10 mouse cellular contexts compared by ENCODE assay signal in genomic region chr7:143009996-143010395, GRCm38 (mm10). TPM values are rescaled to one million over a fixed set of nuclear protein-coding genes. Genes with fewer than 3 reads are reported as not detected.
DNase-seq lines count a peak whose midpoint lies in the region; ATAC-seq and TF ChIP-seq lines count a peak whose summit lies in the region.
"Had no signal": no experiment of that assay in that cellular context is flagged by ENCODE, and none has a peak within 500 bp of the region (broad histone marks: within the 10 kb centered on the region; RNA-seq: fewer than 3 reads in every experiment).

No protein-coding gene starts in this region.

- no peak for TF ChIP-seq CTCF in layer of hippocampus, adult 2 months (conservative IDR thresholded peaks at IDR 0.05)

- peak overlapping the region; percentile 63; the same call in 1 of the 2 replicates for H3K27ac ChIP-seq in layer of hippocampus, adult 2 months

- ATAC-seq in megakaryocyte, adult 5-6 weeks (ENCODE audit: poor library complexity, severe bottlenecking), result peak; percentile 12; the same call in 1 of the 2 replicates
- ATAC-seq: forebrain, embryonic 13.5 days had no signal

- no peak overlapping the region for H3K4me3 ChIP-seq in layer of hippocampus, adult 2 months
- H3K4me3 ChIP-seq: forebrain, embryonic 13.5 days; hindbrain, embryonic 12.5 days had no signal

- DNase-seq in layer of hippocampus, adult 2 months (ENCODE audit: low spot score in 2 of 2), result no peak
- no peak for DNase-seq in layer of hippocampus, adult 8-10 months (ENCODE audit: low spot score in 2 of 2)
- peak; percentile 31 to 39 for DNase-seq in CD8-positive naive resting alpha-beta T cell, adult 2 months (ENCODE audit: low read depth in 2 of 2, low spot score in 2 of 2)
- DNase-seq in c-Kit-positive CD71-negative TER-119-negative erythroid progenitor cells, embryonic 14.5 days (ENCODE audit: low read depth), result peak; percentile 59
- DNase-seq in urinary bladder, postnatal 10 days (ENCODE audit: low spot score), result no peak
- no peak for DNase-seq in layer of hippocampus, postnatal 36 days
- DNase-seq: cerebellum, adult 11 months had no signal

RNA-seq across cellular contexts. Expression of gene Tspan32, which starts 5.2 kb away (rescaled TPM):
- total RNA-seq in layer of hippocampus, adult 2 months (2021), result under 1 TPM in 1 of 2 experiments, not detected in 1; 0.36 TPM
- under 1 TPM in 2 of 4 experiments, not detected in 2; 0.70 to 0.75 TPM for total RNA-seq in layer of hippocampus, adult 8-10 months (2022)
- 60.9 and 70.4 TPM in 2 replicates for total RNA-seq in megakaryocyte, adult 5-6 weeks (2015)
- total RNA-seq in megakaryocyte, adult 5-6 weeks (2017), result 45.6 and 47.0 TPM in 2 replicates
- total RNA-seq in layer of hippocampus, postnatal 36 days (2021), result under 1 TPM in 1 of 2 experiments, not detected in 1; 0.23 TPM

RNA-seq across cellular contexts. Expression of gene Ascl2, which starts 40.9 kb away (rescaled TPM):
- under 1 TPM; 0.28 to 0.37 TPM for total RNA-seq in layer of hippocampus, adult 2 months (2021)
- total RNA-seq in layer of hippocampus, adult 8-10 months (2022), result under 1 TPM; 0.27 to 0.85 (median 0.36) TPM
- 0.96 and 1.1 TPM in 2 replicates for total RNA-seq in megakaryocyte, adult 5-6 weeks (2015)
- total RNA-seq in megakaryocyte, adult 5-6 weeks (2017), result 0.40 and 2.9 TPM in 2 replicates
- under 1 TPM in 1 of 2 experiments, not detected in 1; 0.27 TPM for total RNA-seq in layer of hippocampus, postnatal 36 days (2021)

RNA-seq across cellular contexts. Expression of gene Cd81, which starts 42.5 kb away (rescaled TPM):
- 100 to 1,000 TPM; 419 to 448 TPM for total RNA-seq in layer of hippocampus, adult 2 months (2021)
- total RNA-seq in layer of hippocampus, adult 8-10 months (2022), result 100 to 1,000 TPM; 413 to 631 (median 486) TPM
- total RNA-seq in megakaryocyte, adult 5-6 weeks (2015), result 17.2 and 20.3 TPM in 2 replicates
- total RNA-seq in megakaryocyte, adult 5-6 weeks (2017), result 22.5 and 25.3 TPM in 2 replicates
- total RNA-seq in layer of hippocampus, postnatal 36 days (2021), result 100 to 1,000 TPM; 441 to 447 TPM

RNA-seq across cellular contexts. Expression of gene Tssc4, which starts 59.1 kb away (rescaled TPM):
- total RNA-seq in layer of hippocampus, adult 2 months (2021), result 10 to 100 TPM; 38.5 to 41.4 TPM
- 10 to 100 TPM; 34.2 to 46.9 (median 38.5) TPM for total RNA-seq in layer of hippocampus, adult 8-10 months (2022)
- 14.0 and 19.2 TPM in 2 replicates for total RNA-seq in megakaryocyte, adult 5-6 weeks (2015)
- total RNA-seq in megakaryocyte, adult 5-6 weeks (2017), result 17.7 and 20.5 TPM in 2 replicates
- 10 to 100 TPM; 40.0 to 46.3 TPM for total RNA-seq in layer of hippocampus, postnatal 36 days (2021)

Comparison
In these comparisons a context has a peak if more than half of its experiments do, and no peak if none do; other contexts are left out.
1. DNase-seq: peak in CD8-positive naive resting alpha-beta T cell, adult 2 months (2 of 2) and c-Kit-positive CD71-negative TER-119-negative erythroid progenitor cells, embryonic 14.5 days (single experiment); none in layer of hippocampus, adult 2 months (0 of 2), layer of hippocampus, adult 8-10 months (0 of 2), urinary bladder, postnatal 10 days (single experiment) and layer of hippocampus, postnatal 36 days (0 of 2).
2. RNA of gene Tspan32, which starts 5.2 kb away (total RNA-seq): 45.6 to 70.4 TPM in megakaryocyte, adult 5-6 weeks; 0.70 to 0.75 TPM in layer of hippocampus, adult 8-10 months, 0.36 TPM in layer of hippocampus, adult 2 months and 0.23 TPM in layer of hippocampus, postnatal 36 days; every median in the first group is over 10 times any median in the second.
3. RNA of gene Cd81, which starts 42.5 kb away (total RNA-seq): 413 to 631 TPM in layer of hippocampus, adult 8-10 months, 419 to 448 TPM in layer of hippocampus, adult 2 months and 441 to 447 TPM in layer of hippocampus, postnatal 36 days; 17.2 to 25.3 TPM in megakaryocyte, adult 5-6 weeks; every median in the first group is over 10 times any median in the second.